Mouse (Mus musculus) cortical plate, adult 2 months (tissue): ENCODE results near the gene Acmsd.

ENCODE experiments used
- CTCF ChIP-seq: fragments of 200-500 bp; IDR thresholded peaks from 2 replicates; pipeline ENCODE4 v1.5.1; 2011; ENCODE audit warnings: mild to moderate bottlenecking, control low read depth, low read length; ENCODE audit not compliant: insufficient read depth; ENCODE audit errors: extremely low read depth
- POLR2A ChIP-seq: fragments of 200-500 bp; IDR thresholded peaks from 2 replicates; pipeline ENCODE4 v1.6.1; 2011; ENCODE audit warnings: mild to moderate bottlenecking, low read length, control low read depth; ENCODE audit not compliant: insufficient read depth; ENCODE audit errors: extremely low read depth

GRCm38 (mm10) chr1:127802916-127803315 lies 73.7 kb downstream of the Acmsd start:
- TF ChIP-seq CTCF (no peak), POLR2A (no peak)
